Comparison of ENCODE assay signal across 15 mouse cellular contexts in genomic region chr1:34268520-34268919, GRCm38 (mm10).
DNase-seq lines count a peak whose midpoint lies in the region; ATAC-seq and TF ChIP-seq lines count a peak whose summit lies in the region.
"Had no signal": no experiment of that assay in that cellular context is flagged by ENCODE, and none has a peak within 500 bp of the region (broad histone marks: within the 10 kb centered on the region; RNA-seq: fewer than 3 reads in every experiment).

No protein-coding gene starts in this region.

- WGBS in intestine, embryonic 16.5 days: 76% methylated on average over 13 of the region's 13 CpGs
- 69% methylated on average over 13 of the region's 13 CpGs for WGBS in intestine, postnatal 0 days
- WGBS in hindbrain, embryonic 12.5 days: 91% methylated on average over 13 of the region's 13 CpGs

- H3K4me1 ChIP-seq in intestine, embryonic 16.5 days (ENCODE audit: control insufficient read depth, insufficient read depth, low read length): no peaks in the 10 kb centered on the region
- H3K4me1 ChIP-seq in intestine, postnatal 0 days (replicated peaks; ENCODE audit: control insufficient read depth, insufficient read depth, low read length): no peaks in the 10 kb centered on the region
- H3K4me1 ChIP-seq in hindbrain, embryonic 12.5 days: no peaks in the 10 kb centered on the region
- H3K4me1 ChIP-seq: hindbrain, embryonic 10.5 days; midbrain, embryonic 15.5 days; neural tube, embryonic 12.5 days had no signal

- H3K4me3 ChIP-seq in intestine, embryonic 16.5 days (ENCODE audit: low read length): no peak overlapping the region
- H3K4me3 ChIP-seq in intestine, postnatal 0 days (ENCODE audit: low read depth, low read length): no peak overlapping the region
- no peak overlapping the region for H3K4me3 ChIP-seq in hindbrain, embryonic 12.5 days
- H3K4me3 ChIP-seq: hindbrain, embryonic 10.5 days; left cerebral cortex, adult 2 months; midbrain, embryonic 15.5 days; neural tube, embryonic 12.5 days had no signal

- ATAC-seq in intestine, embryonic 16.5 days: 0 out of 2 replicates have a peak, but pooled peaks have one; percentile 23
- no peak for ATAC-seq in intestine, postnatal 0 days
- ATAC-seq in hindbrain, embryonic 12.5 days (ENCODE audit: low FRiP score): no peak
- ATAC-seq: midbrain, embryonic 15.5 days had no signal

- no peak overlapping the region for H3K9ac ChIP-seq in intestine, embryonic 16.5 days (ENCODE audit: low read depth, low read length)
- no peak overlapping the region for H3K9ac ChIP-seq in intestine, postnatal 0 days (ENCODE audit: low read depth, low read length)
- no peak overlapping the region for H3K9ac ChIP-seq in hindbrain, embryonic 12.5 days
- H3K9ac ChIP-seq: midbrain, embryonic 15.5 days; neural tube, embryonic 12.5 days had no signal

- H3K27ac ChIP-seq in intestine, embryonic 16.5 days (ENCODE audit: low read length): no peak overlapping the region
- no peak overlapping the region for H3K27ac ChIP-seq in intestine, postnatal 0 days (ENCODE audit: low read depth, low read length)
- H3K27ac ChIP-seq in hindbrain, embryonic 12.5 days: no peak overlapping the region
- H3K27ac ChIP-seq: hindbrain, embryonic 10.5 days; left cerebral cortex, adult 2 months; midbrain, embryonic 15.5 days; neural tube, embryonic 12.5 days had no signal

- H3K36me3 ChIP-seq in intestine, embryonic 16.5 days (ENCODE audit: control insufficient read depth, insufficient read depth, low read length): peaks cover 10% of the 10 kb centered on the region
- peaks cover 73% of the 10 kb centered on the region for H3K36me3 ChIP-seq in intestine, postnatal 0 days (ENCODE audit: control insufficient read depth, insufficient read depth)
- peaks cover 82% of the 10 kb centered on the region for H3K36me3 ChIP-seq in hindbrain, embryonic 12.5 days

- no peak overlapping the region for H3K4me2 ChIP-seq in intestine, embryonic 16.5 days (ENCODE audit: low read depth, low read length)
- H3K4me2 ChIP-seq in intestine, postnatal 0 days (replicated peaks; ENCODE audit: low read depth): no peak overlapping the region
- no peak overlapping the region for H3K4me2 ChIP-seq in hindbrain, embryonic 12.5 days (replicated peaks)
- H3K4me2 ChIP-seq: midbrain, embryonic 15.5 days; neural tube, embryonic 12.5 days had no signal

- peak; percentile 66 to 71 for DNase-seq in heart, adult 9 months (ENCODE audit: low spot score in 2 of 2)
- DNase-seq in kidney, postnatal 14 days: peak; percentile 72
- DNase-seq in lung, postnatal 36 days: peak; percentile 70
- DNase-seq in cerebellum, postnatal 36 days: no peak
- DNase-seq in cerebellum, adult 9-11 months: no peak
- DNase-seq: adrenal gland, postnatal 36 days; B cell, adult 2 months; right cerebral cortex, adult 18-20 months had no signal

- TF ChIP-seq CTCF in intestine, postnatal 0 days (IDR thresholded peaks at IDR 0.05; ENCODE audit: low read depth): no peak

- H3K27me3 ChIP-seq in intestine, embryonic 16.5 days (replicated peaks; ENCODE audit: control insufficient read depth, insufficient read depth, low read length): no peaks in the 10 kb centered on the region
- H3K27me3 ChIP-seq in intestine, postnatal 0 days (replicated peaks; ENCODE audit: control insufficient read depth, insufficient read depth, low read length): no peaks in the 10 kb centered on the region
- no peaks in the 10 kb centered on the region for H3K27me3 ChIP-seq in hindbrain, embryonic 12.5 days
- H3K27me3 ChIP-seq: midbrain, embryonic 15.5 days; neural tube, embryonic 12.5 days had no signal

- H3K9me3 ChIP-seq in intestine, embryonic 16.5 days (ENCODE audit: control insufficient read depth, low read length): no peaks in the 10 kb centered on the region
- no peaks in the 10 kb centered on the region for H3K9me3 ChIP-seq in intestine, postnatal 0 days (ENCODE audit: control insufficient read depth)
- H3K9me3 ChIP-seq in hindbrain, embryonic 12.5 days (replicated peaks): no peaks in the 10 kb centered on the region
- H3K9me3 ChIP-seq: hindbrain, embryonic 10.5 days; midbrain, embryonic 15.5 days; neural tube, embryonic 12.5 days had no signal

Comparison
In these comparisons a context has a peak if more than half of its experiments do, and no peak if none do; other contexts are left out.
1. DNase-seq: peak in heart, adult 9 months (2 of 2), kidney, postnatal 14 days (single experiment) and lung, postnatal 36 days (single experiment); none in cerebellum, postnatal 36 days (0 of 2) and cerebellum, adult 9-11 months (single experiment).